Mouse (Mus musculus): ENCODE results near the gene Olfr473.
"Not testable (repeated sequence)": the region's sequence is repeated elsewhere in the genome, so short reads cannot be mapped to it uniquely, and the experiment has no call there.

The Olfr473 gene

GRCm38 (mm10) chr7:107930146-107930545 lies at the start of gene Olfr473:
Gene Olfr473 (plus strand): TSS chr7:107930446.
- no peak for DNase-seq (ENCODE audit: low read depth)

- DNase-seq (ENCODE audit: low read depth), result no peak
Measured at GRCm38 (mm10) chr7:107897602-107898001, 32.6 kb upstream of the Olfr473 start, which contains the start of gene Olfr472. Gene Olfr472 (plus strand): TSS chr7:107897902.

GRCm38 (mm10) chr7:107952539-107952938 lies 22.3 kb downstream of the Olfr473 start:
- DNase-seq (ENCODE audit: low read depth), result not testable (repeated sequence)

DNA sequence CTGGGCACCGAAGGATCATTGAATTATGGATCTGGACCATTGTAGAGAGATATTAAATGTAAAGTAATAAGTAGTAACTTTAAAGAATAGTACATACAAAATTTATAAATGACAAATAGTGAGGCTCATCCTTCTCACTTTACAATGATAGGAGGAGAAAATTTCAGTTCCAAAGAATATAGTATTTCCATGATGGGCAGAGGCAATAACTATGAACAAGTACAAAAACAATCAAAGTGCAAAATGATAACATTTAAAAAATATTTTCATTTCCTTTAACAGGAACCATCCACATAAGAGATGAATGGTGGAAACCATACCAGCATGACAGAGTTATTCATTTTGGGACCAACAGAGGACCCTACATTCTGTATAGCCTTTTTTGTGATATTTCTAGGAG lies 24.1 kb downstream of the Olfr473 start, which contains the start of gene Olfr474:
Gene Olfr474 (plus strand): TSS at position 301 of the 400 bp plus-strand sequence.
- DNase-seq (ENCODE audit: low read depth), result no peak

GRCm38 (mm10) chr7:107964503-107964902 lies 34.3 kb downstream of the Olfr473 start, which contains the start of gene Olfr476:
Gene Olfr476 (plus strand): TSS chr7:107964803.
- no peak for DNase-seq (ENCODE audit: low read depth)
